Mouse (Mus musculus): Measurements from ENCODE around the gene Ddx42.

GRCm38 (mm10) chr11:106220603-106221002 lies 3.9 kb downstream of the Ddx42 start:
- TF ChIP-seq POLR2AphosphoS2 (IDR thresholded peaks at IDR 0.05; ENCODE audit: insufficient read length, low read depth) = no peak
- no peak for TF ChIP-seq POLR2A (IDR thresholded peaks at IDR 0.05; ENCODE audit: insufficient read length, low read depth)
- no peak for TF ChIP-seq MYOG (IDR thresholded peaks at IDR 0.05; ENCODE audit: control insufficient read depth in 1 of 3, insufficient read depth in 1 of 3, insufficient read length in 2 of 3, low read depth in 2 of 3)
- no peak for TF ChIP-seq TCF12 (IDR thresholded peaks at IDR 0.05; ENCODE audit: insufficient read depth, poor library complexity, severe bottlenecking)
- no peak for TF ChIP-seq E2F4 (IDR thresholded peaks at IDR 0.05; ENCODE audit: insufficient read depth)
- no peak for TF ChIP-seq MYOD1 (IDR thresholded peaks at IDR 0.05; ENCODE audit: control insufficient read depth in 1 of 3, insufficient read length in 2 of 3, low read depth in 2 of 3)
- TF ChIP-seq SRF (IDR thresholded peaks at IDR 0.05; ENCODE audit: control insufficient read depth, insufficient read length, low read depth) = no peak
- no peak for TF ChIP-seq MAX (IDR thresholded peaks at IDR 0.05; ENCODE audit: low read depth)
- no peak for TF ChIP-seq REST (IDR thresholded peaks at IDR 0.05; ENCODE audit: insufficient read depth, insufficient read length)
